Comparison of ENCODE assay signal across 32 mouse cellular contexts in the genomic region with DNA sequence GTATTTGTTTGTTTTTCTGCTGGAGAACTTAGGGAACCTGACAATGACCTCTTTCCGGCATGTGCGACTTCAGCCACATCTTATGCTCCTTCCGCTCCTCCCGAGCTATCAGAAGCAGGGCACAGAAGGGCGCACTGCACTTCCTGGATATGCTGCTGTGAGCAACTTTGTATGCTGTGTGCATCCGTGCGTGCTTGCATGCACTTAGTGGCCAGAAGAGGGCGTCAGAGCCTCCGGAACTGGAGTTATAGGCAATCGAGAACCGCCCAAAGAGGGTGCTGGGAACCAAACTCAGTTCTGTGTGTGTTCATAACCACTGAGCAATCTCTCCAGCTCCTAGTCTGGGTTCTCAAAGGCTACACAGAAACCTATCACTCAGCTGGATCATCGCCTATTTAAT. TPM values are rescaled to one million over a fixed set of nuclear protein-coding genes. Genes with fewer than 3 reads are reported as not detected.
DNase-seq lines count a peak whose midpoint lies in the region; ATAC-seq and TF ChIP-seq lines count a peak whose summit lies in the region.
"Had no signal": no experiment of that assay in that cellular context is flagged by ENCODE, and none has a peak within 500 bp of the region (broad histone marks: within the 10 kb centered on the region; RNA-seq: fewer than 3 reads in every experiment).

No protein-coding gene starts in this region.

- 0 out of 2 replicates have a peak, but pooled peaks have one; percentile 27 for TF ChIP-seq CTCF in forebrain, postnatal 0 days (IDR thresholded peaks at IDR 0.05; ENCODE audit: low read depth)
- 0 out of 2 replicates have a peak, but pooled peaks have one; percentile 10 for TF ChIP-seq CTCF in liver, adult 2 months (IDR thresholded peaks at IDR 0.05; ENCODE audit: low read depth, low read length)
- peak; percentile 18; the same call in 1 of the 2 replicates for TF ChIP-seq CTCF in E14TG2a.4 (conservative IDR thresholded peaks at IDR 0.05; ENCODE audit: low read length)

- DNase-seq in forebrain, postnatal 0 days, result no peak
- no peak for DNase-seq in forebrain, embryonic 14.5 days (ENCODE audit: low spot score)
- no peak for DNase-seq in liver, adult 2 months (ENCODE audit: extremely low read depth, low read depth, low spot score)
- DNase-seq in liver, result no peak
- DNase-seq in R1 (ENCODE audit: low read depth, low spot score), result peak; percentile 68
- DNase-seq in urinary bladder, adult 2 months (ENCODE audit: low spot score), result no peak
- DNase-seq: adrenal gland, postnatal 14 days; cerebellum, adult 11 months; cerebellum, postnatal 10 days; gastrocnemius, postnatal 25 days; heart, adult 11 months; kidney, postnatal 4 days; right cerebral cortex, adult 18-20 months; spleen, adult 18-20 months; thymus, postnatal 4 days had no signal

- H3K4me1 ChIP-seq in forebrain, postnatal 0 days (ENCODE audit: insufficient read depth), result no peaks in the 10 kb centered on the region
- no peaks in the 10 kb centered on the region for H3K4me1 ChIP-seq in forebrain, embryonic 14.5 days (ENCODE audit: control insufficient read depth, insufficient read depth, low read length)
- no peaks in the 10 kb centered on the region; the same call in none of the 2 replicates for H3K4me1 ChIP-seq in liver, adult 2 months (ENCODE audit: control insufficient read depth, insufficient read depth, low read length)
- peaks cover 52% of the 10 kb centered on the region for H3K4me1 ChIP-seq in E14TG2a.4 (replicated peaks; ENCODE audit: low read depth, low read length)
- H3K4me1 ChIP-seq: heart, embryonic 15.5 days; hindbrain, embryonic 13.5 days; limb, embryonic 15.5 days had no signal

- no peak overlapping the region for H3K27ac ChIP-seq in forebrain, postnatal 0 days (ENCODE audit: low read depth, low read length)
- no peak overlapping the region for H3K27ac ChIP-seq in forebrain, embryonic 14.5 days (ENCODE audit: low read depth, low read length)
- no peak overlapping the region for H3K27ac ChIP-seq in liver, adult 2 months (replicated peaks; ENCODE audit: insufficient read depth, low read depth, low read length)
- H3K27ac ChIP-seq: embryonic facial prominence, embryonic 13.5 days; heart, embryonic 10.5 days; heart, embryonic 15.5 days; hindbrain, embryonic 13.5 days; limb, embryonic 10.5 days; limb, embryonic 15.5 days; midbrain, embryonic 12.5 days; stomach, postnatal 0 days had no signal

- no peaks in the 10 kb centered on the region for H3K27me3 ChIP-seq in forebrain, postnatal 0 days (ENCODE audit: insufficient read depth, low read length)
- H3K27me3 ChIP-seq in forebrain, embryonic 14.5 days (replicated peaks; ENCODE audit: control insufficient read depth, insufficient read depth, low read length), result no peaks in the 10 kb centered on the region
- no peaks in the 10 kb centered on the region for H3K27me3 ChIP-seq in liver, adult 2 months (ENCODE audit: control insufficient read depth, insufficient read depth, low read length)
- H3K27me3 ChIP-seq in E14TG2a.4 (ENCODE audit: insufficient read depth, low read length), result peaks cover 18% of the 10 kb centered on the region
- H3K27me3 ChIP-seq: embryonic facial prominence, embryonic 13.5 days; hindbrain, embryonic 13.5 days; limb, embryonic 15.5 days; midbrain, embryonic 12.5 days had no signal

- TF ChIP-seq POLR2A in liver, adult 2 months (IDR thresholded peaks at IDR 0.05; ENCODE audit: extremely low read depth, insufficient read depth, low read length), result no peak

- H3K79me2 ChIP-seq in liver, adult 2 months (ENCODE audit: control insufficient read depth, insufficient read depth, low read length), result no peaks in the 10 kb centered on the region

- H3K9ac ChIP-seq in forebrain, postnatal 0 days, result no peak overlapping the region
- no peak overlapping the region for H3K9ac ChIP-seq in forebrain, embryonic 14.5 days (ENCODE audit: low read length)
- H3K9ac ChIP-seq in liver, adult 2 months (ENCODE audit: low read depth, low read length), result no peak overlapping the region
- H3K9ac ChIP-seq: embryonic facial prominence, embryonic 13.5 days; heart, embryonic 15.5 days; hindbrain, embryonic 13.5 days; limb, embryonic 15.5 days; midbrain, embryonic 12.5 days had no signal

- peaks cover 37% of the 10 kb centered on the region for H3K36me3 ChIP-seq in forebrain, postnatal 0 days (ENCODE audit: insufficient read depth)
- H3K36me3 ChIP-seq in forebrain, embryonic 14.5 days (ENCODE audit: control insufficient read depth, insufficient read depth, low read length), result peaks cover 14% of the 10 kb centered on the region; the same call in 1 of the 2 replicates
- no peaks in the 10 kb centered on the region for H3K36me3 ChIP-seq in liver, adult 2 months (ENCODE audit: control insufficient read depth, insufficient read depth, low read length)
- no peaks in the 10 kb centered on the region for H3K36me3 ChIP-seq in E14TG2a.4 (ENCODE audit: insufficient read depth, low read length)
- H3K36me3 ChIP-seq: embryonic facial prominence, embryonic 13.5 days; heart, embryonic 10.5 days; heart, embryonic 15.5 days; limb, embryonic 10.5 days; limb, embryonic 15.5 days had no signal

- ATAC-seq in forebrain, postnatal 0 days, result no peak
- no peak for ATAC-seq in forebrain, embryonic 14.5 days
- ATAC-seq: intestine, postnatal 0 days had no signal

- WGBS in forebrain, postnatal 0 days, result 93% methylated on average over 12 of the region's 12 CpGs
- WGBS in forebrain, embryonic 14.5 days, result 95% methylated on average over 12 of the region's 12 CpGs
- 87% methylated on average over 12 of the region's 12 CpGs for WGBS in liver, adult 2 months

- no peaks in the 10 kb centered on the region for H3K9me3 ChIP-seq in forebrain, postnatal 0 days (ENCODE audit: low read length)
- no peaks in the 10 kb centered on the region for H3K9me3 ChIP-seq in forebrain, embryonic 14.5 days (replicated peaks; ENCODE audit: control insufficient read depth, low read length)
- no peaks in the 10 kb centered on the region for H3K9me3 ChIP-seq in E14TG2a.4 (ENCODE audit: low read length)
- H3K9me3 ChIP-seq: embryonic facial prominence, embryonic 13.5 days; heart, embryonic 10.5 days; heart, embryonic 15.5 days; hindbrain, embryonic 13.5 days; limb, embryonic 10.5 days; limb, embryonic 15.5 days; midbrain, embryonic 12.5 days had no signal

- no peak overlapping the region for H3K4me2 ChIP-seq in forebrain, postnatal 0 days (ENCODE audit: low read depth)
- no peak overlapping the region for H3K4me2 ChIP-seq in forebrain, embryonic 14.5 days (ENCODE audit: low read length)
- H3K4me2 ChIP-seq: embryonic facial prominence, embryonic 13.5 days; heart, embryonic 15.5 days; hindbrain, embryonic 13.5 days; limb, embryonic 15.5 days; midbrain, embryonic 12.5 days had no signal

- H3K4me3 ChIP-seq in forebrain, postnatal 0 days (ENCODE audit: low read depth, low read length), result no peak overlapping the region
- H3K4me3 ChIP-seq in forebrain, embryonic 14.5 days (ENCODE audit: low read depth, low read length), result no peak overlapping the region
- no peak overlapping the region for H3K4me3 ChIP-seq in liver, adult 2 months (ENCODE audit: insufficient read depth, low read depth, low read length)
- H3K4me3 ChIP-seq in E14TG2a.4 (replicated peaks; ENCODE audit: low read length), result no peak overlapping the region
- H3K4me3 ChIP-seq: embryonic facial prominence, embryonic 13.5 days; heart, embryonic 10.5 days; heart, embryonic 15.5 days; hindbrain, embryonic 13.5 days; limb, embryonic 10.5 days; limb, embryonic 15.5 days; midbrain, embryonic 12.5 days had no signal

RNA-seq across cellular contexts. Expression of a gene that starts 27.1 kb away (rescaled TPM):
- total RNA-seq in forebrain, postnatal 0 days (2014; rRNA removed), result not detected in 2 replicates
- not detected in 2 replicates for polyA plus RNA-seq in forebrain, postnatal 0 days (2015; fragmentation: Nextera tagmentation; extraction: Ambion mirVana)
- not detected in 2 replicates for polyA plus RNA-seq in forebrain, embryonic 14.5 days (2014; fragmentation: Nextera tagmentation; extraction: Ambion mirVana)
- not detected in 2 replicates for total RNA-seq in liver, adult 2 months (2014; rRNA removed)
- polyA plus RNA-seq in liver, adult 2 months (2012; rRNA removed), result not detected in 2 replicates
- 0.10 TPM in 1 of 2 replicates, not detected in the other for polyA plus RNA-seq in urinary bladder, adult 2 months (2012; rRNA removed)
- total RNA-seq: adrenal gland, postnatal 14 days; common myeloid progenitor, adult 5-6 weeks; gastrocnemius, postnatal 25 days; heart, postnatal 25 days; left cerebral cortex, postnatal 10 days; megakaryocyte, adult 5-6 weeks; neutrophil, adult 5-6 weeks had no signal
- polyA plus RNA-seq: embryonic facial prominence, embryonic 13.5 days; forebrain, embryonic 11.5 days; heart, embryonic 10.5 days; heart, embryonic 15.5 days; hindbrain, embryonic 13.5 days; limb, embryonic 10.5 days; limb, embryonic 15.5 days; lung, embryonic 16.5 days; midbrain, embryonic 12.5 days had no signal

RNA-seq across cellular contexts. Expression of a gene that starts 34.6 kb away (rescaled TPM):
- total RNA-seq in forebrain, postnatal 0 days (2014; rRNA removed), result 28.5 and 47.7 TPM in 2 replicates
- 14.4 and 18.0 TPM in 2 replicates for polyA plus RNA-seq in forebrain, postnatal 0 days (2015; fragmentation: Nextera tagmentation; extraction: Ambion mirVana)
- polyA plus RNA-seq in forebrain, embryonic 14.5 days (2014; fragmentation: Nextera tagmentation; extraction: Ambion mirVana), result 13.9 and 16.9 TPM in 2 replicates
- total RNA-seq in liver, adult 2 months (2014; rRNA removed), result 6.6 and 9.2 TPM in 2 replicates
- polyA plus RNA-seq in liver, adult 2 months (2012; rRNA removed), result 14.8 and 16.7 TPM in 2 replicates
- 17.9 and 19.1 TPM in 2 replicates for polyA plus RNA-seq in urinary bladder, adult 2 months (2012; rRNA removed)

RNA-seq across cellular contexts. Expression of a gene that starts 37.0 kb away (rescaled TPM):
- 7.9 and 11.5 TPM in 2 replicates for total RNA-seq in forebrain, postnatal 0 days (2014; rRNA removed)
- 8.2 and 10.4 TPM in 2 replicates for polyA plus RNA-seq in forebrain, postnatal 0 days (2015; fragmentation: Nextera tagmentation; extraction: Ambion mirVana)
- 16.0 and 16.6 TPM in 2 replicates for polyA plus RNA-seq in forebrain, embryonic 14.5 days (2014; fragmentation: Nextera tagmentation; extraction: Ambion mirVana)
- total RNA-seq in liver, adult 2 months (2014; rRNA removed), result 1.6 and 3.3 TPM in 2 replicates
- 5.0 and 5.5 TPM in 2 replicates for polyA plus RNA-seq in liver, adult 2 months (2012; rRNA removed)
- 9.3 and 14.8 TPM in 2 replicates for polyA plus RNA-seq in urinary bladder, adult 2 months (2012; rRNA removed)
